Mouse (Mus musculus) forebrain, embryonic 13.5 days (tissue): ENCODE measurements around the gene Rarg. TPM values are rescaled to one million over a fixed set of nuclear protein-coding genes. Genes with fewer than 3 reads are reported as not detected.
A peak's percentile ranks its signal among the peaks of the same experiment; 100 is the strongest.

Experiments
- ATAC-seq: fragments of 200-750 bp; cut with Nextera tagmentation; 2 replicates; pipeline ENCODE4 v1.8.0; 2017
- H3K27ac ChIP-seq: fragments of 300-500 bp; sonication (generic); 2 replicates; pipeline ENCODE4 v1.5.1; 2015; ENCODE audit warnings: inconsistent platforms, mild to moderate bottlenecking, moderate library complexity
- H3K27me3 ChIP-seq: fragments of 300-500 bp; sonication (generic); 2 replicates; pipeline ENCODE4 v1.6.1; 2015; ENCODE audit warnings: mild to moderate bottlenecking, inconsistent platforms
- H3K36me3 ChIP-seq: fragments of 300-500 bp; sonication (generic); 2 replicates; pipeline ENCODE4 v1.6.1; 2015; ENCODE audit warnings: mild to moderate bottlenecking, inconsistent platforms; ENCODE audit not compliant: poor library complexity, severe bottlenecking
- H3K4me1 ChIP-seq: fragments of 300-500 bp; sonication (generic); 2 replicates; pipeline ENCODE4 v1.6.1; 2015; ENCODE audit warnings: inconsistent platforms
- H3K4me2 ChIP-seq: fragments of 300-500 bp; sonication (generic); 2 replicates; pipeline ENCODE4 v1.6.1; 2015; ENCODE audit warnings: inconsistent platforms, mild to moderate bottlenecking, moderate library complexity
- H3K4me3 ChIP-seq: fragments of 300-500 bp; sonication (generic); 2 replicates; pipeline ENCODE4 v1.5.1; 2015; ENCODE audit warnings: mild to moderate bottlenecking, inconsistent platforms
- H3K9ac ChIP-seq: fragments of 300-500 bp; sonication (generic); 2 replicates; pipeline ENCODE4 v1.6.1; 2015; ENCODE audit warnings: mild to moderate bottlenecking, inconsistent platforms
- H3K9me3 ChIP-seq: fragments of 300-500 bp; sonication (generic); replicated peaks from 2 replicates; pipeline ENCODE4 v1.6.1; 2016; ENCODE audit warnings: inconsistent platforms
- WGBS: fragments of 180-500 bp; shearing (Covaris S2); methylation state at CpG from one replicate; pipeline ENCODE4 v1.1.7; 2015; 5-methylcytosine and 5-hydroxymethylcytosine counted together
- polyA plus RNA-seq: library from polyadenylated mRNA; unstranded; fragments of >200 nt; fragmentation: Nextera tagmentation; extraction: Ambion mirVana; gene quantifications from 2 replicates; pipeline ENCODE4 v1.2.1, GENCODE M21; 2015

The Rarg gene
- 3.2 and 4.2 TPM in 2 replicates for polyA plus RNA-seq

- peak within 1 kb of the TSS; percentile 52 for H3K4me3 ChIP-seq
- H3K27me3 ChIP-seq = peaks cover 57% of the 10 kb centered on the region
- H3K27ac ChIP-seq = no peak within 1 kb of the TSS; the same call in 1 of the 2 replicates
- peaks cover 30% of the 10 kb centered on the region for H3K4me1 ChIP-seq
- H3K9me3 ChIP-seq = no peaks in the 10 kb centered on the region
- peak within 1 kb of the TSS; percentile 70 for H3K9ac ChIP-seq
- under 1% methylated on average over 36 of the region's 46 CpGs for WGBS
- ATAC-seq = 0 out of 2 replicates have a peak, but pooled peaks have one; percentile 39
- peak within 1 kb of the TSS; percentile 93 for H3K4me2 ChIP-seq
- H3K36me3 ChIP-seq = no peaks in the 10 kb centered on the region
Measured at GRCm38 (mm10) chr15:102257202-102258075, at the start of gene Rarg. Rarg (minus strand) TSS chr15:102257517.

- H3K9me3 ChIP-seq = no peaks in the 10 kb centered on the region
- no peak overlapping the region for H3K4me3 ChIP-seq
- ATAC-seq = no peak
- no peak overlapping the region for H3K27ac ChIP-seq
- no peak overlapping the region for H3K4me2 ChIP-seq
- H3K9ac ChIP-seq = 0 out of 2 replicates have a peak overlapping the region, but pooled peaks have one; percentile 16
- 89% methylated on average over 6 of the region's 6 CpGs for WGBS
- H3K27me3 ChIP-seq = no peaks in the 10 kb centered on the region
- H3K36me3 ChIP-seq = peaks cover 86% of the 10 kb centered on the region
- no peaks in the 10 kb centered on the region for H3K4me1 ChIP-seq
Measured at GRCm38 (mm10) chr15:102302542-102302941, 45.2 kb upstream of the Rarg start.

GRCm38 (mm10) chr15:102296368-102297006, 39.2 kb upstream of the Rarg start:
- Histone ChIP-seq H3K27me3 (no peaks in the 10 kb centered on the region), H3K36me3 (peaks cover 33% of the 10 kb centered on the region), H3K9ac (peak overlapping the region; percentile 68), H3K9me3 (no peaks in the 10 kb centered on the region), H3K4me3 (peak overlapping the region; percentile 60), H3K27ac (no peak overlapping the region), H3K4me1 (peaks cover 11% of the 10 kb centered on the region), H3K4me2 (peak overlapping the region; percentile 88)
- WGBS = 3% methylated on average over 24 of the region's 24 CpGs
- peak; percentile 61 for ATAC-seq

DNA sequence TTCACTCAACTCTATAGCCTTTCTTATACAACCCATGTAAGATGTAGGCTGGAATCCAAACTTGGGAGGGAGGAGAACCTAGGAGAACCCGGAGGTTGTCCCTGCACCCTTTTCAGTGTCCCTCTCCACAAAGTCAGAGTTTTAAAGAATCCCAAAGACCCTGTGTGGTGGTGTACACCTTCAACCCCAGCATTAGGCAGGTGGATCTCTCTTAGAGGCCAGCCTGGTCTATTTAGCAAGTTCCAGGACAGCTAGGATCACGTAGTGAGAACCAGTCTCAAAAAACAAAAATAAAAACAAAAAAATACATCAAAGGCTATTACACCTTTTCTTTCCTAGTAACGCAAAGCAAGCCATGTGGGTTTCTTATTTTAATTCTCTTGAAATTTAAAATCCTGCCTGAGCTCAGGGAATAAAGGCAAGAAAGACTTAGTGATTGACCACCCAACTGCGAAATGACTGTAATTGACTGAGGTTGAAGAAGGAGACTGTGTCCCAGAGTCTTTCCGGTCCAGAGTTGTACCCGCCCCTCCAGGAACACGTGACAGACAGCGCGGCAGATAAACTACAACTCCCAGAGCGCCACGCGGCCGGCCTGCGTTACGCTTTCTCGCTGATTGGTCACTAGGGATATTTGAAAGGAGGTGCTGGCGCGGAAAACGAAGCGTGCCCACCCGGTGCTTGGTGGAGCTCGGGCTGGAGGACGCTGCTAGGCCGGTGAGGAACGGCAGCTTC, 38.5 kb upstream of the Rarg start, which contains the start of gene Espl1:
Gene Espl1 (plus strand): TSS at position 634 of the 735 bp plus-strand sequence.
- WGBS = 6% methylated on average over 25 of the region's 25 CpGs
- H3K9me3 ChIP-seq = no peaks in the 10 kb centered on the region
- peak; percentile 99 for ATAC-seq

DNA sequence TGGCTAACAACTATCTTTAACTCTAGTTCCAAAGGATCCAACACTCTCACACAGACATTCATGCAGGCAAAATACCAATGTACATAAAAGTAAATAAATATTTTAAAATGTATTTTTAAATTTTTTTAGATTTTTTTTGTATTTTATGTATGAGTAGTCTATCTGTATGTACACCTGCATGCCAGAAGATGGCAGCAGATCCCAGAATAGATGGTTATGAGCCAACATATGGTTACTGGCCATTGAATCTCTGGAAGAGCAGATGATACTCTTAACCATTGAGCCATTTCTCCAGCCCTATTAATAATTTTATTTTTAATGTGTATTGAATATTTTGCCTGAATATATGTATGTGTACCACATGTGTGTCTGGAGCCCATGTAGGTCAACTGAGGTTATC, 30.1 kb upstream of the Rarg start:
- H3K4me3 ChIP-seq = no peak overlapping the region
- no peak overlapping the region for H3K9ac ChIP-seq
- H3K27me3 ChIP-seq = no peaks in the 10 kb centered on the region
- no peak overlapping the region for H3K27ac ChIP-seq
- no peak for ATAC-seq
- no peak overlapping the region for H3K4me2 ChIP-seq
- H3K4me1 ChIP-seq = no peaks in the 10 kb centered on the region
- no peaks in the 10 kb centered on the region for H3K9me3 ChIP-seq
- peaks cover 6% of the 10 kb centered on the region for H3K36me3 ChIP-seq

More for the DNA sequence above, 38.5 kb upstream of the Rarg start, which contains the start of gene Espl1:
- peak within 1 kb of the TSS; percentile 60 for H3K4me3 ChIP-seq
- H3K4me1 ChIP-seq = peaks cover 11% of the 10 kb centered on the region
- peaks cover 26% of the 10 kb centered on the region for H3K36me3 ChIP-seq
- H3K27ac ChIP-seq = no peak within 1 kb of the TSS
- no peaks in the 10 kb centered on the region for H3K27me3 ChIP-seq
- peak within 1 kb of the TSS; percentile 88 for H3K4me2 ChIP-seq
- peak within 1 kb of the TSS; percentile 68 for H3K9ac ChIP-seq

DNA sequence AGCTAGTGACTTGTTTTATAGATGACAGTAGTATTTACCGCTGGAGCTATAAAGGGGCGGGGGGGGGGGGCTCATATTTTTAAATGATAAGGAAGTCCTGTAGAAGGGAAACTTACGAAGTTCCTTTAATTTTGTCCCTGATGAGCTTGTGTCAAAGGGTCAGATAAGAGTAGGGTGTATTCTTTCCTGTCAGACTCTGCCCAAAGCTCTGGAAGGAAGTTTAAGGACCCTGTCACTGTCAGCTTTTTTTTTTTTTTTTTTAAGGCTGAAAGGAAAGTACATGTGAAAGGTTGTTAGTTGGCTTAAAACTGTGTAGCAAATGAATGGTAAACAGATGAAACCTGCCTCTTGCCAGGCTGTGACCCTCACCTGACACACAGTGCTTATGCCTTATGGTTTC, 26.3 kb upstream of the Rarg start:
- Histone ChIP-seq H3K36me3 (peaks cover 24% of the 10 kb centered on the region), H3K4me1 (peaks cover 15% of the 10 kb centered on the region), H3K4me3 (no peak overlapping the region), H3K4me2 (no peak overlapping the region), H3K27me3 (no peaks in the 10 kb centered on the region), H3K27ac (no peak overlapping the region), H3K9ac (no peak overlapping the region), H3K9me3 (no peaks in the 10 kb centered on the region)
- no peak for ATAC-seq
- WGBS = 84% methylated on average over 3 of the region's 3 CpGs

DNA sequence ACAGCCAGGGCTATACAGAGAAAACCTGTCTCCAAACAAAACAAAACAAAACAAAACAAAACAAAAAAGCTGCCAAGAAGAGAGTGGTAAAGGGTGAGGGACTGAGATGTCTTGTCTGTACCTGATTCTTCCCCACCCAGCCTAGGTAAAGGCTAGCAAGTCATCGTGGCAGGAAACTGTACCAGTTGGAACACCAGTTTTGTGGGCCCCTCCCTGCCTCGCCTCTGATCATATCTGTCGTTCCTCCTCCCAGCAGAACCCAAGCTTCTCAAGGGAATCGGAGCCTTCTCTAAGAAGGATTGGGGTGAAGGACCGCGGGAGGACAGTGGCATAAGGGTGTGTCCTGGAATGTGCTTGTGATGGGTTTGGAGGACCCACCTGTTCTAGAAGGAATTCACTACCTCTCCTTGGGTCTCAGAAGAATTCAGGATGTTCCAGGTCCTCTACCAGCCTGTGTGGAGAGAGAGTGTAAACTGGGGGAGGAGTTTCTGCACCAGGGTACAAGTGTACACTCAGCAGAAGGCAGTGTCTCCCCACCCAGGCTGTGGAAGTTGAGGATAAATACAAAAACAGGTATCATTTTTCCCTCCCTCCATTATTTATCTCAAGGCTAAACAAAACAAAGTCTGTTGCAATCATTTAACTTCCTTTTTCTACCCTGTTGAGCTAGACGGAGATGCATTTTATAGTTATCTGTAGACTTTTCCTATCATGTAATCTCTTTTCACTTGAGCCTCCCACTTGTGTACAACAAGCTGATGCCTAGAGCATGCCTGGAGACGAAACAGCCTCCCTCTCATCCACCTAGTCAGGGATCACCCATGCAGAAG, 25.4 kb upstream of the Rarg start:
- no peak overlapping the region for H3K27ac ChIP-seq
- no peak overlapping the region for H3K9ac ChIP-seq
- H3K27me3 ChIP-seq = no peaks in the 10 kb centered on the region
- H3K4me2 ChIP-seq = no peak overlapping the region
- WGBS = 88% methylated on average over 8 of the region's 8 CpGs
- H3K9me3 ChIP-seq = no peaks in the 10 kb centered on the region
- H3K4me3 ChIP-seq = no peak overlapping the region
- peaks cover 24% of the 10 kb centered on the region for H3K36me3 ChIP-seq
- no peak for ATAC-seq
- H3K4me1 ChIP-seq = peaks cover 15% of the 10 kb centered on the region

- peaks cover 15% of the 10 kb centered on the region for H3K4me1 ChIP-seq
- H3K36me3 ChIP-seq = peaks cover 24% of the 10 kb centered on the region
- H3K27ac ChIP-seq = no peak overlapping the region
- no peak for ATAC-seq
- H3K4me3 ChIP-seq = peak overlapping the region; percentile 66
- peak overlapping the region; percentile 97 for H3K4me2 ChIP-seq
- H3K27me3 ChIP-seq = no peaks in the 10 kb centered on the region
- H3K9me3 ChIP-seq = no peaks in the 10 kb centered on the region
- 92% methylated on average over 19 of the region's 19 CpGs for WGBS
- H3K9ac ChIP-seq = peak overlapping the region; percentile 76; the same call in 1 of the 2 replicates
Measured at GRCm38 (mm10) chr15:102280623-102281022, 23.3 kb upstream of the Rarg start.

DNA sequence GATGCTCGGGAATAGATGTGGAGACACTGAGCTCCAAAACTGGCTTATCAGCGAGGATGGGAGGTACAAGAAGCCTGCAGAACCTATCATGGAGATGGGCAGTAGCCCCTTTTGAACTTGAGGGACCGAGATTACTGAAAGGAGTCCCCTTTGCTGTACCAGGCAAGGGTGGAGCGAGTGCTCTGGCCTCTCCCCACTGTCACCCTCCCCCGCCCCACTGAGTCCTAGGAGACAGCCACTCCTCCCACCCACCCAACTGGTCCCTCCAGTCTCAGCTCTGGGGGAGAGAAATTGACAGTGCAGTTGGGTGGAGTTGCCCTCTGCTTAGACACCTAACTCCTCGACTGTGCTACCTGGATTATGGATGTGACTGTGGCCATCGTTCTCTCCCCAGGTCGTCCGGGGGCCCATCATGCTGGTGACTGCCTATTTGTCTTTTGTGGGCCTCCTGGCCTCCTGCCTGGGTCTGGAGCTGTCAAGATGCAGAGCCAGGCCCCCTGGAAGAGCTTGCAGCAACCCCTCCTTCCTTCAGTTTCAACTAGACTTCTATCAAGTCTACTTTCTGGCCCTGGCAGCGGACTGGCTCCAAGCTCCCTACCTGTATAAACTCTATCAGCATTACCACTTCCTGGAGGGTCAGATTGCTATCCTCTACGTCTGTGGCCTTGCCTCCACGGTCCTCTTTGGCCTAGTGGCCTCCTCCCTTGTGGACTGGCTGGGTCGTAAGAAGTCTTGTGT, 22.6 kb upstream of the Rarg start:
- Histone ChIP-seq H3K27me3 (no peaks in the 10 kb centered on the region), H3K9ac (peak overlapping the region; percentile 76), H3K27ac (peak overlapping the region; percentile 63), H3K4me2 (peak overlapping the region; percentile 97), H3K36me3 (peaks cover 24% of the 10 kb centered on the region), H3K4me1 (peaks cover 15% of the 10 kb centered on the region), H3K9me3 (no peaks in the 10 kb centered on the region), H3K4me3 (peak overlapping the region; percentile 66)
- WGBS = 32% methylated on average over 13 of the region's 13 CpGs
- peak; percentile 37 for ATAC-seq

- Histone ChIP-seq H3K4me1 (peaks cover 15% of the 10 kb centered on the region), H3K9me3 (no peaks in the 10 kb centered on the region), H3K36me3 (peaks cover 24% of the 10 kb centered on the region), H3K27me3 (no peaks in the 10 kb centered on the region), H3K4me2 (peak within 1 kb of the TSS; percentile 97), H3K4me3 (peak within 1 kb of the TSS; percentile 66), H3K9ac (peak within 1 kb of the TSS; percentile 76), H3K27ac (peak within 1 kb of the TSS; percentile 66)
- peak; percentile 97 for ATAC-seq
- WGBS = under 1% methylated on average over 65 of the region's 65 CpGs
Measured at GRCm38 (mm10) chr15:102279092-102279782, 21.9 kb upstream of the Rarg start, which contains the start of gene Mfsd5. Mfsd5 (plus strand) TSS chr15:102279454.
